Mouse (Mus musculus): ENCODE data around the gene Sf3a2. TPM values are rescaled to one million over a fixed set of nuclear protein-coding genes. Genes with fewer than 3 reads are reported as not detected.
A peak's percentile ranks its signal among the peaks of the same experiment; 100 is the strongest.
"Not testable (repeated sequence)": the region's sequence is repeated elsewhere in the genome, so short reads cannot be mapped to it uniquely, and the experiment has no call there.

The Sf3a2 gene
- polyA plus RNA-seq, 1 experiment from 2014 or later, result 67.5 TPM

DNA sequence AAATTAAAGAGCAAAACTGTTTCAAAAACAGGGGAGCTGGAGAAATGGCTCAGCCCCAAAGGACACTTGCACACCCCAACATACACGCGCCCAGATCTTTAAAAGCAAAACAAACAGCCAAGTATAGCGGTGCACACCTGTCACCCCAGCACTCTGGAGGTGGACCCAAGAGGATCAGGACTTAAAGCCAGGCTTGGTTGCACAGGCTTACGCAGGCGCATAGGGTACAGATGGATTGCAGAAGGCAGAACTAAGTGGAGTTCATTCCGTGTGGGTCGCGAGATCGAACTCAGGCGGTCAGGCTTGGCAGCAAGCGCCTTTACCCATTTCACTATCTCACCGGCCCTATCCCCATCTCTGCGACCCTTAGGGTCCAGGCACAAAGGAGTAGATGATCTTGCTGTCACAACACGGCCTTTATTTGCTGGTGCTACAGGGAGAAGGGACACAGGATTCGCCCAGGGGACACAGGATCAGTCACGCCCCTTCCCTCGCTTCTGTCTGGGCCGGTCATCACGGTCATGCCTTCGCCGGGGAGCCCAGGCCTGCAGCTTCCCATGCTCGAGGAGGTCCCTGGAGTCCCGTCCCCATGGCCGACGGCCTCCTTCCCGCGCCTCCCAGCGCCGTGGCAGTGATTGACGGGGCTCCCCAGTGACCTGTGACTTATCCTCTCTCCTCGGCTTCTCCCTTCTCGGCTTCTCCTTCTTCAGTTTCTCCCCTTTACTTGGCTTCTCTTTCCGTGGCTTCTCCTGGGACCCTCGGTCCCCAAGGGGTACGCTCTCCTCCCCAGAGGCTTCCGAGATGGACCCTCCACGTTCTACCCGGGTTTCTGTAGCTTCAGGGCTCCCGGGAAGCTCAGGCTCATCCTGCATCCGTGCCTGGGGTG, 10.3 kb downstream of the Sf3a2 start:
- Histone ChIP-seq H3K36me3 (peaks cover 23% of the 10 kb centered on the region), H3K9ac (peak overlapping the region; percentile 79), H3K27me3 (peaks cover 53% of the 10 kb centered on the region), H3K9me3 (no peaks in the 10 kb centered on the region), H3K27ac (replicated peaks) (no peak overlapping the region), H3K4me1 (replicated peaks) (peaks cover 42% of the 10 kb centered on the region), H3K4me2 (peak overlapping the region; percentile 75), H3K4me3 (peak overlapping the region; percentile 14)
- 20% methylated on average over 40 of the region's 40 CpGs for WGBS
- ATAC-seq (ENCODE audit: low read depth), result no peak

DNA sequence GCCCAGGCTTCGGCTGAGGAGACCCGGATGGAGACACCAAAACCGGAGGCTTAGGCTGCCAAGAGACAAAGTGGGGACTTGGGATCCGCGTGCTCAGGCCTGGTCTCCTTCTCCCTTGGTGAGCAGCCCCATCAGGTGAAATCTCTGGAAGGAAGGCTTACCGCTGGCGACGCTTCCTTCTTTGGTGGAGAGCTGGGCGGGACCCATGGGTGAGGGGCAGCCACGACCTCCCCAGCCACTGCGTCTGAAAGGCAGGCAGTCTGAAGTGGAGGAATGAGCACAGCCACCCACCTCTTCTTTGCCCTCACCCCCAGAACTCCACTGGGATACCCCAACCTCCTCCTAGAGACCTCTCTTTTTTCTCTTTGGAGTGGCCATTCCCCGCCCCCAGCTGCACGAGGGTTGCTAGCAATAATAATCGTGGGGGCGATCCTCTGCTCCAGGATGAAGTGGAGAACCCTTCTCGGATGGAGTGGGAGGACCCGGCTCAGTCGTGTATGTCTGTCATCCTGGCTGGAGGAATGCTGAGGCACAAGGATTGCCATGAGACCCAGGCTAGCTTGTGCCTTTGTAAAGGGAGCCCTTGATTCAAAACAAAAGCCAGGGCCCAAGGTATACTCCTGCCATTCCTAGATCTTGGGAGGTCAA, 11.1 kb downstream of the Sf3a2 start:
- Histone ChIP-seq H3K27ac (replicated peaks) (no peak overlapping the region), H3K9me3 (no peaks in the 10 kb centered on the region), H3K9ac (peak overlapping the region; percentile 48), H3K4me3 (peak overlapping the region; percentile 14; the same call in 1 of the 2 replicates), H3K4me1 (replicated peaks) (peaks cover 42% of the 10 kb centered on the region), H3K4me2 (peak overlapping the region; percentile 75), H3K36me3 (peaks cover 15% of the 10 kb centered on the region), H3K27me3 (peaks cover 56% of the 10 kb centered on the region)
- 9% methylated on average over 18 of the region's 18 CpGs for WGBS
- no peak for ATAC-seq (ENCODE audit: low read depth)

DNA sequence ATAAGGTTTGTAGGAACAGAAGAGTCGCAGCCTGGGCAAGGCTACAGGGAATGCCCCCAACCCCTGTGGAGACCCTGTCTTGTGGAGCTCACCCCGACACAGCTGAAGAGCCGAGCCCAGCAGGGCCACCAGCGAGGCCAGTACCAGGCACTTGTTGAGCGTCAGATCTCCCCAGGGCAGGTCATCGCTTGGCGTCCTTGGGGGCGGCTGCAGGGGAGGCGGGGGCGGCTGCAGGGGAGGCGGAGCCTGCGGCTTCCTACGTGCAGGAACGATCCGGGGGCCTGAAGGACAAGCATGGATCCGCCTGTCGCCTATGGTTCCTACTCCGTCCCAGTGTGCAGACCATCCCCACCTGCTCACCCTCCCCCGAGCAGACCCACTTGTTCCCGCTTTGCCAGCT, 12.1 kb downstream of the Sf3a2 start:
- no peak for ATAC-seq (ENCODE audit: low read depth)
- Histone ChIP-seq H3K27ac (replicated peaks) (no peak overlapping the region), H3K4me1 (replicated peaks) (peaks cover 42% of the 10 kb centered on the region), H3K36me3 (peaks cover 6% of the 10 kb centered on the region), H3K4me3 (no peak overlapping the region), H3K27me3 (peaks cover 49% of the 10 kb centered on the region), H3K9me3 (no peaks in the 10 kb centered on the region), H3K4me2 (peak overlapping the region; percentile 20; the same call in 1 of the 2 replicates), H3K9ac (peak overlapping the region; percentile 47; the same call in 1 of the 2 replicates)
- WGBS, result 2% methylated on average over 19 of the region's 20 CpGs

DNA sequence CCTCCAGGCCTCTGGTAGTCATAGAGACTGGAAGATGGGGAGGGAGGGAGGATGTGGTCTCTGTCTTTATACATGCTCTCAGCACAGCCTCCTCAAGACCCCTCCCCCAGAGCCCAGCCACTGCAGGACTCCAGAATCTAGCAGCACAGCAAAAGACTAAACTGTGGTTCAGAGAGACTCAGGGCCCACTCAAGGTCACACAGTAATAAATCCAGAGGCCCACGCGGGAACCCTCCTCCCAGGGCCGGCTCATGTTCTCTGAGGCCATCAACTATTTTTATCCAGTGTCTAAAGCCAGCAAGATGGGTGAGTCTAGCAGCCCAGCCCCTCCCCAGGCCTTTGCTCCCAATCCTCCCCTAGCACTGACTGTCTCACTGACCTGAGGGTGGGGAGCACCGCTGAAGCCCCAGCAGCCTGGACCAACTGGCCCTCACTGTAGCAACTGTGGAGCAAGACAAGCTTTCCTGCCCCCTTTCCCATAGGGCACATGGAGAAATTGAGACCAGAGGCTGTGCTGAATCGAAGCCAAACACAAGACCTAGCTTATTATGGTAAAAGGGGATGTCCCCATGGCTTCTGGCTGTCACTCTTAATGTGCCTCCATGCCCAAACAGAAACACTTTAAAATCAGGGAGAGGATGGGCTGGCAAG, 14.5 kb downstream of the Sf3a2 start:
- H3K9ac ChIP-seq, result peak overlapping the region; percentile 43; the same call in 1 of the 2 replicates
- no peak for ATAC-seq (ENCODE audit: low read depth)
- 60% methylated on average over 5 of the region's 5 CpGs for WGBS
- no peak overlapping the region for H3K4me2 ChIP-seq
- H3K27me3 ChIP-seq, result peaks cover 47% of the 10 kb centered on the region
- H3K9me3 ChIP-seq, result no peaks in the 10 kb centered on the region
- H3K27ac ChIP-seq (replicated peaks), result no peak overlapping the region
- H3K4me3 ChIP-seq, result no peak overlapping the region
- H3K36me3 ChIP-seq, result no peaks in the 10 kb centered on the region
- peaks cover 24% of the 10 kb centered on the region for H3K4me1 ChIP-seq (replicated peaks)

DNA sequence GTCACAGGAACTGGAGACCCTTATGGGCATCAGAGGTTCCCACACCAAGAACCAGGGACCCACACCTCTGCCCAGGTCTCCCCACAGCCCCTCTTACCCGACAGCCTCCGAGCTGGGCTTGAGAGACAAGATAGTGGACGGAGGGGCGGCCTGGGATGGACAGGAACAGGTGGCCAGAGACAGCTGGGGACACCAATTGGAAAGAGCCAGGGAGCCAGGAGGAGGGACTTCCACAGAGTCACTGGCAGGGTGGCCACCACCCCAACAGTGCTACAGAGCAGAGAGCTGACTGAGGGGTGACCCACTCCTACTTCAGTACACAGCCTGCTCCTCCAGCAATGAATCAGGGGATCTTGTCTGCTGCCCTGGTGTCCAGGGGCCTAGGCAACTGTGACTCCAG, 15.4 kb downstream of the Sf3a2 start, which contains the start of gene Jsrp1:
Jsrp1 (minus strand) TSS at position 133 of the 400 bp plus-strand sequence.
- WGBS, result 83% methylated on average over 4 of the region's 4 CpGs
- Histone ChIP-seq H3K27me3 (peaks cover 42% of the 10 kb centered on the region), H3K27ac (replicated peaks) (no peak within 1 kb of the TSS), H3K4me3 (no peak within 1 kb of the TSS), H3K4me1 (replicated peaks) (peaks cover 16% of the 10 kb centered on the region), H3K4me2 (no peak within 1 kb of the TSS), H3K9me3 (no peaks in the 10 kb centered on the region), H3K36me3 (no peaks in the 10 kb centered on the region), H3K9ac (no peak within 1 kb of the TSS)
- ATAC-seq (ENCODE audit: low read depth), result no peak

DNA sequence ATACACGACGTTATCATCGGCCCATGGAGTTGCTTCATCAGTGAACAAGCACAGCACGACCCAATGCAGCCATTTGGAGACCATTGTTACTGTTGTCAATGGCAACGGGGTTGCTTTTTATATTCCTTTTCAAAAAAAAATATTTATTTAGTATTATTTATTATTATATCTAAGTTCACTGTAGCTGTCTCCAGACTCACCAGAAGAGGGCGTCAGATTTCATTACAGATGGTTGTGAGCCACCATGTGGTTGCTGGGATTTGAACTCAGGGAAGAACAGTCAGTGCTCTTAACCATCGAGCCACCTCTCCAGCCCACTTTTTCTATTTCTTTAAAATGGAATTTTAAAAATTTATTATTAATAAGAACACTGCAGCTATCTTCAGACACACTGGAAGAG, 16.8 kb downstream of the Sf3a2 start:
- no peak overlapping the region for H3K4me3 ChIP-seq
- no peak overlapping the region for H3K9ac ChIP-seq
- H3K27me3 ChIP-seq, result peaks cover 28% of the 10 kb centered on the region
- peaks cover 6% of the 10 kb centered on the region for H3K4me1 ChIP-seq (replicated peaks)
- no peak for ATAC-seq (ENCODE audit: low read depth)
- H3K27ac ChIP-seq (replicated peaks), result no peak overlapping the region
- H3K4me2 ChIP-seq, result no peak overlapping the region
- no peaks in the 10 kb centered on the region for H3K9me3 ChIP-seq
- WGBS, result 64% methylated on average over 7 of the region's 7 CpGs
- no peaks in the 10 kb centered on the region for H3K36me3 ChIP-seq

DNA sequence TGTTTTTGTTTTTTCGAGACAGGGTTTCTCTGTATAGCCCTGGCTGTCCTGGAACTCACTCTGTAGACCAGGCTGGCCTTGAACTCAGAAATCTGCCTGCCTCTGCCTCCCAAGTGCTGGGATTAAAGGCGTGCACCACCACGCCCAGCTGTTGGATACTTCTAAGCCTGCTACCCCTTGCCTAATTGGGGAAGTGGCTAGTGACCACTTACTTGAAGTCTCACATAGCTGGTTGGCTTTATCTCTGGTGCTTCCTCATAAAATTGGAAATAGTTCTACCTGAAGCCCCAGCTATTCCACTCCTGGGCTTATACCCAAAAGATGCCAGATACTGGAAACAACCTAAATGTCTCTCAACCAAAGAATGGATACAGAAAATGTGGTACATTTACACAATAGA, 18.3 kb downstream of the Sf3a2 start:
- not testable (repeated sequence) for H3K36me3 ChIP-seq; H3K4me2 ChIP-seq; ATAC-seq (ENCODE audit: low read depth); H3K9me3 ChIP-seq; H3K4me3 ChIP-seq; H3K9ac ChIP-seq; H3K27ac ChIP-seq (replicated peaks); H3K4me1 ChIP-seq (replicated peaks)
- peaks cover 14% of the 10 kb centered on the region; the same call in 1 of the 2 replicates for H3K27me3 ChIP-seq
- WGBS, result 86% methylated on average over 3 of the region's 3 CpGs

DNA sequence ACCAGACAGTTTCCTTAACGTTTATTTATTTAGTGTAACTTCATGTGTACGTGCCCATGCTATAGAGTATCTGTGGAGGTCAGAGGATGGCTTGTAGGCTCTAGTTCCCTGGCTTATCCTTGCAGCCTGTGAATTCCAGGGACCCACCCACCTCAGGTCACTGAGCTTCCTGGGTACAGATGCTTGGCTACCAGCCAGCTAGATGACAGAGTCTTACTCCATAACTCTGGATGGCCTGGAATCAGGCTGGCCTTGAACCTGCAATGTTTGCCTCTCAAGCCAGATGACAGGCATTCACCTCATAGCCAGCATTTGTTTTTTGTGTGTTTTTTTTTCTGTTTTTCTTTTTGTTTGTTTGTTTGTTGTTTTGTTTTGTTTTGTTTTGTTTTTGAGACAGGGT, 19.2 kb downstream of the Sf3a2 start:
- H3K4me2 ChIP-seq, result no peak overlapping the region
- 73% methylated on average over 2 of the region's 2 CpGs for WGBS
- no peak overlapping the region for H3K27ac ChIP-seq (replicated peaks)
- no peaks in the 10 kb centered on the region for H3K9me3 ChIP-seq
- H3K36me3 ChIP-seq, result no peaks in the 10 kb centered on the region
- no peak overlapping the region for H3K9ac ChIP-seq
- peaks cover 7% of the 10 kb centered on the region; the same call in 1 of the 2 replicates for H3K27me3 ChIP-seq
- H3K4me3 ChIP-seq, result no peak overlapping the region
- H3K4me1 ChIP-seq (replicated peaks), result no peaks in the 10 kb centered on the region
- no peak for ATAC-seq (ENCODE audit: low read depth)

DNA sequence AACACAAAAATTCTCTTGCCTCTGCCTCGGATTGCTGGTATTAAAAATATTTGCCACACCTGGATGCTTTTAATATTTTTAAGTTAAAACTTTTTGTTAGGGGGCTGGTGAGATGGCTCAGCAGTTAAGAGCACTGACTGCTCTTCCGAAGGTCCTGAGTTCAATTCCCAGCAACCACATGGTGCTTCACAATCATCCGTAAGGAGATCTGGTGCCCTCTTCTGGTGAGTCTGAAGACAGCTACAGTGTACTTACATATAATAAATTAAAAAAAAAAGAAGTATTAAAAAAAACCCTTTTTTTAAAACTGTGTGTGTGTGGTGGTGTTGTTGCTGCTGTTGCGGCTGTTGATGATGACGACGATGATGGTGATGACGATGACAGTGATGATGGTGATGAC, 20.0 kb downstream of the Sf3a2 start:
- not testable (repeated sequence) for H3K9ac ChIP-seq; H3K4me3 ChIP-seq; H3K4me1 ChIP-seq (replicated peaks); H3K4me2 ChIP-seq; H3K27ac ChIP-seq (replicated peaks); ATAC-seq (ENCODE audit: low read depth); H3K36me3 ChIP-seq; H3K27me3 ChIP-seq; H3K9me3 ChIP-seq
- WGBS, result 79% methylated on average over 7 of the region's 7 CpGs

DNA sequence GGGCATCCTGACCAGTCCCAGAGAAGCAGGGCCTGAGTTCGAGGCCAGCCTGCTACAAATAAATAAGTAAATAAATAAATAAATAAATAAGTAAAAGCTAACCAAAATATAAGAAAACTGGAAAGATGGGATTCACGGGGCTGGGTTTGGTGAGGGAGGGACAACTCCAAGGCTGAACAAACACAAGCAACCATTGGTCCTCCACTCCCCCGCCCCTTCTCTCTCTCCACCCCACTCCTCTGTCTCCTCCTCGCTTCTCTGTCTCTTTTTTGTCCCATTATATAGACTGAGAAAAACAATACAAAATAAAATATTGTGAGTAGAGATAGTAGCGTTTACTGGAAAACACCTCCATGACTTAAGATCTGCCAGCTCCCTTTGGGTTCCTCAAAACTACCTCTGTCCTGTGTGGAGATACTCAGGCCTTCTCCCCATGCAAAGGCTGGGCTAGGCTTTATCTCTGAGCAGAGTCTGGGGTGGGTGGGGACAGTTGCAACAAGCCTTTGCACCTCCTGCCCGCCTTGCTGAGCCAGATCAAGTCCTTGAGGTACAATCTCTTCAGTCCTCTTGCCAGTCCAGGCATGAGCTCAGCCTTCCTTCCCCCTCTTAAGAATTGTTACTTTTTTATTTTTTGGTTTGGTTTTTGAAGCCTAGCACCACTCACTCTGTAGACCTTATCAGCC, 20.7 kb downstream of the Sf3a2 start:
- Histone ChIP-seq H3K9me3 (no peaks in the 10 kb centered on the region), H3K36me3 (no peaks in the 10 kb centered on the region), H3K27ac (replicated peaks) (no peak overlapping the region), H3K4me3 (no peak overlapping the region), H3K27me3 (no peaks in the 10 kb centered on the region), H3K4me1 (replicated peaks) (no peaks in the 10 kb centered on the region), H3K9ac (no peak overlapping the region), H3K4me2 (no peak overlapping the region)
- ATAC-seq (ENCODE audit: low read depth), result no peak
- WGBS, result 53% methylated on average over 6 of the region's 6 CpGs

DNA sequence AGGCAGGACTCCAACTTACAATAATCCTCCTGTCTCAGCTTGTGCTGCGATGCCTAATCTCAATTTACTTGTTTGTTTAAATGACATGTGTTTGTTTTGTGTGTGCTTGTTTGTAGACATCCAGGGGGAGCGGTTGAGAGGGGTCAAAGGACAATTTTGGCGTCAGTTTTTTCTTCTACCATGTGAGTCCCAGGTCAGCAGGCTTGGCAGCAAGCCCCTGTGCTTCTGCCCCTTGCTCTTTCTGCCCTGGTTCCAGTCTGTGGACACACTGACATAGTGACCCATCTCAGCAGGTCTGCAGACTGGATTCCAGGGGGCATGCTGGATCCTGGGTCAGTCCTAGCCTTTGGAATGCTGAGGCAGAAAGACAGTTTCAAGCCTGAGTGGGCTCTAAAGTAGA, 21.4 kb downstream of the Sf3a2 start:
- Histone ChIP-seq H3K9me3 (no peaks in the 10 kb centered on the region), H3K27me3 (no peaks in the 10 kb centered on the region), H3K9ac (no peak overlapping the region), H3K27ac (replicated peaks) (no peak overlapping the region), H3K4me3 (no peak overlapping the region), H3K36me3 (no peaks in the 10 kb centered on the region), H3K4me2 (no peak overlapping the region), H3K4me1 (replicated peaks) (no peaks in the 10 kb centered on the region)
- no peak for ATAC-seq (ENCODE audit: low read depth)
- WGBS, result 63% methylated on average over 3 of the region's 3 CpGs
